Mouse (Mus musculus): ENCODE results near the gene Zfp423. TPM values are rescaled to one million over a fixed set of nuclear protein-coding genes. Genes with fewer than 3 reads are reported as not detected.

Zfp423 gene
- polyA plus RNA-seq, 1 experiment from 2014 or later: 18.1 TPM

- H3K9me3 ChIP-seq (ENCODE audit: low read depth, low read length): no peaks in the 10 kb centered on the region
- H3K9ac ChIP-seq: no peak overlapping the region
- no peak overlapping the region for H3K4me2 ChIP-seq
- no peaks in the 10 kb centered on the region for H3K36me3 ChIP-seq (ENCODE audit: insufficient read depth)
- H3K27me3 ChIP-seq (ENCODE audit: insufficient read depth, low read length): no peaks in the 10 kb centered on the region
- no peak overlapping the region for H3K4me3 ChIP-seq (ENCODE audit: low read depth, low read length)
- 80% methylated on average over 13 of the region's 13 CpGs for WGBS
- DNase-seq (no peak), ATAC-seq (ENCODE audit: insufficient read depth) (no peak)
- no peak for TF ChIP-seq CTCF (IDR thresholded peaks at IDR 0.05; ENCODE audit: low read depth)
- no peaks in the 10 kb centered on the region for H3K4me1 ChIP-seq (ENCODE audit: insufficient read depth)
- H3K27ac ChIP-seq (ENCODE audit: low read depth): no peak overlapping the region
Measured at GRCm38 (mm10) chr8:87671209-87671970, 288.0 kb downstream of the Zfp423 start.

- ATAC-seq (ENCODE audit: insufficient read depth): no peak
- no peak overlapping the region for H3K4me3 ChIP-seq (ENCODE audit: low read depth, low read length)
- no peak overlapping the region for H3K4me2 ChIP-seq
Measured at GRCm38 (mm10) chr8:87670232-87670631, 289.2 kb downstream of the Zfp423 start.

GRCm38 (mm10) chr8:87668736-87669135 is 290.7 kb downstream of the Zfp423 start:
- Histone ChIP-seq H3K9ac (no peak overlapping the region), H3K4me3 (ENCODE audit: low read depth, low read length) (no peak overlapping the region), H3K36me3 (ENCODE audit: insufficient read depth) (peaks cover 4% of the 10 kb centered on the region; the same call in 1 of the 2 replicates), H3K4me1 (ENCODE audit: insufficient read depth) (no peaks in the 10 kb centered on the region), H3K9me3 (ENCODE audit: low read depth, low read length) (no peaks in the 10 kb centered on the region), H3K27ac (ENCODE audit: low read depth) (no peak overlapping the region), H3K4me2 (no peak overlapping the region), H3K27me3 (ENCODE audit: insufficient read depth, low read length) (no peaks in the 10 kb centered on the region)
- DNase-seq (no peak), ATAC-seq (ENCODE audit: insufficient read depth) (no peak)
- no peak for TF ChIP-seq CTCF (IDR thresholded peaks at IDR 0.05; ENCODE audit: low read depth)
- WGBS: 72% methylated on average over 2 of the region's 2 CpGs

More at GRCm38 (mm10) chr8:87670232-87670631, 289.2 kb downstream of the Zfp423 start:
- no peak for DNase-seq
- Histone ChIP-seq H3K27me3 (ENCODE audit: insufficient read depth, low read length) (no peaks in the 10 kb centered on the region), H3K27ac (ENCODE audit: low read depth) (no peak overlapping the region), H3K36me3 (ENCODE audit: insufficient read depth) (peaks cover 4% of the 10 kb centered on the region; the same call in 1 of the 2 replicates), H3K9me3 (ENCODE audit: low read depth, low read length) (no peaks in the 10 kb centered on the region), H3K4me1 (ENCODE audit: insufficient read depth) (no peaks in the 10 kb centered on the region), H3K9ac (no peak overlapping the region)
- WGBS: 95% methylated on average over 3 of the region's 3 CpGs
- TF ChIP-seq CTCF (IDR thresholded peaks at IDR 0.05; ENCODE audit: low read depth): no peak

DNA sequence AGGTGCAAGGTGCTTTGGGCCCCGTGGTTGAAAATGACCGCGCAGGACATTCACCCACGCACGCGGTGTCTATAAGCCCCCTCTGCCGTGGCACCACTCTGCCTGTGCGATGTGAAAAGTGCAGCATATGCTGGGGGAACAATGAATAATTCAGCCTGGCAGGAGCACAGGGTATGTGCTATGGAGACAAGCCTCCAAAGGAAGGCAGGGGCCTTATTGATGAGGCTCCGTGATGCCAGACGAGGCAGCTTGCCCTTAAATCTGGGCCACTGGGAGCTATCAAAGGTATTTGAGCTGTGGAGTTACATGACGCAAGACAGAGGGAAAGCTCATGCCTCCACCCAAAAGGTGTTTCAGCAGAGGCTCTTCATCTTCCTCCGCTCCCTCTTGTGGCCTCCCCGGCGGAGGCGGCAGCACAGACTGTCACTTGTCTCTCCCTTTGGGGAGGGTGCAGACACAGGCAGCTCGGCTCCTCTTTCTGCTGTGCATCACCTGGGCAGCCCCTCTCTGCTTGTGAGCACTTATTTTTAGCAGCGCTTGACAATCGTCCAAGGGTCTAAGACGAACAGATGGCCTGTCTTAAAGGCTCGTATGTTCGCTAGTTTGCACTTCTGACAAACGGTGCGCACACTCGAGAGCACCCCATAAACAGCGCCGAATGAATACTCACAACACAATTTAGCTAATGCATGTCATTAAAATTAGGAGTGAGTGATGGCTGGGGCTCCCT is 291.3 kb downstream of the Zfp423 start:
- peaks cover 4% of the 10 kb centered on the region; the same call in 1 of the 2 replicates for H3K36me3 ChIP-seq (ENCODE audit: insufficient read depth)
- no peak overlapping the region for H3K27ac ChIP-seq (ENCODE audit: low read depth)
- no peak overlapping the region for H3K4me2 ChIP-seq
- no peak overlapping the region for H3K9ac ChIP-seq
- H3K9me3 ChIP-seq (ENCODE audit: low read depth, low read length): no peaks in the 10 kb centered on the region
- no peak for TF ChIP-seq CTCF (IDR thresholded peaks at IDR 0.05; ENCODE audit: low read depth)
- peaks cover 2% of the 10 kb centered on the region; the same call in 1 of the 2 replicates for H3K27me3 ChIP-seq (ENCODE audit: insufficient read depth, low read length)
- ATAC-seq (ENCODE audit: insufficient read depth) (no peak), DNase-seq (no peak)
- WGBS: 74% methylated on average over 26 of the region's 26 CpGs
- H3K4me3 ChIP-seq (ENCODE audit: low read depth, low read length): no peak overlapping the region
- peaks cover 2% of the 10 kb centered on the region; the same call in 1 of the 2 replicates for H3K4me1 ChIP-seq (ENCODE audit: insufficient read depth)

DNA sequence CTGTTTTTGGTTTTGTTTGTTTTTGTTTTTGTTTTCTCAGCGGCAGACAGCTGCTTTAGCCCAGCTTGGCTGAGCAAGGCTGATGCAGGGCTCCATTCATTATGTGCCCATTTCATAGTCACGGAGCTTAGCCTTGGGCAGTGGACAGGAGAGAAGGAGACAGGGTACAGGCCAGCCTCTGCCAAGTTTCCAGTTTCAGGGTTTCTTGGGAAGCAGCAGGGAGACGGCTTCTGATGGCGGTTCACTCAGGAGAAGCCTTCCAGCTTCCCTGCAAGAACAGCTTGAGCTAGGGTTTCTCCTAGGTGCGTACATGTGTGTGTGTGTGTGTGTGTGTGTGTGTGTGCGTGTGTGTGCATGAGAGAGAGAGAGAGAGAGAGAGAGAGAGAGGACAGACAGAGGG is 292.1 kb downstream of the Zfp423 start:
- no peak overlapping the region for H3K4me2 ChIP-seq
- no peak for TF ChIP-seq CTCF (IDR thresholded peaks at IDR 0.05; ENCODE audit: low read depth)
- H3K9ac ChIP-seq: no peak overlapping the region
- ATAC-seq (ENCODE audit: insufficient read depth) (no peak), DNase-seq (no peak)
- H3K4me1 ChIP-seq (ENCODE audit: insufficient read depth): peaks cover 10% of the 10 kb centered on the region
- H3K36me3 ChIP-seq (ENCODE audit: insufficient read depth): peaks cover 4% of the 10 kb centered on the region; the same call in 1 of the 2 replicates
- 89% methylated on average over 6 of the region's 6 CpGs for WGBS
- peaks cover 10% of the 10 kb centered on the region; the same call in 1 of the 2 replicates for H3K27me3 ChIP-seq (ENCODE audit: insufficient read depth, low read length)
- H3K9me3 ChIP-seq (ENCODE audit: low read depth, low read length): no peaks in the 10 kb centered on the region
- H3K27ac ChIP-seq (ENCODE audit: low read depth): no peak overlapping the region
- no peak overlapping the region for H3K4me3 ChIP-seq (ENCODE audit: low read depth, low read length)

GRCm38 (mm10) chr8:87665337-87665736 is 294.1 kb downstream of the Zfp423 start:
- Histone ChIP-seq H3K27ac (ENCODE audit: low read depth) (no peak overlapping the region), H3K4me1 (ENCODE audit: insufficient read depth) (peaks cover 19% of the 10 kb centered on the region), H3K9me3 (ENCODE audit: low read depth, low read length) (no peaks in the 10 kb centered on the region), H3K27me3 (ENCODE audit: insufficient read depth, low read length) (peaks cover 26% of the 10 kb centered on the region), H3K36me3 (ENCODE audit: insufficient read depth) (peaks cover 4% of the 10 kb centered on the region; the same call in 1 of the 2 replicates), H3K4me2 (no peak overlapping the region), H3K4me3 (ENCODE audit: low read depth, low read length) (no peak overlapping the region), H3K9ac (no peak overlapping the region)
- ATAC-seq (ENCODE audit: insufficient read depth) (no peak), DNase-seq (no peak)
- TF ChIP-seq CTCF (IDR thresholded peaks at IDR 0.05; ENCODE audit: low read depth): no peak
- 94% methylated on average over 8 of the region's 8 CpGs for WGBS

DNA sequence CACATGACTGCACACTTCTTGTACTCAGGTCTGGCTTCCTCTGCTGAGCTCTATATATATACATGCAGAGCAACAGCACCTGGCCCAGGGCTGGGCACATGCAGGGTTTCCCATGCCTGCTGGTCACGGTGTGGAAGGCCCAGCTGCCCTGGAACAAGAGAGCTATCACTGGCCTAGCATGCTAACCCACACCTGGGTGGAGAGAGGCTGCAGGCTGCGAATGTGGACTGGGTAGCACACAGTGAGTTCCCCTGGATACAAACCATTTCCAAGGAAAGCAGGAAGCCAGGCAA is 295.2 kb downstream of the Zfp423 start:
- ATAC-seq (ENCODE audit: insufficient read depth): no peak
- 94% methylated on average over 2 of the region's 2 CpGs for WGBS
- H3K4me3 ChIP-seq (ENCODE audit: low read depth, low read length): no peak overlapping the region
- H3K36me3 ChIP-seq (ENCODE audit: insufficient read depth): peaks cover 4% of the 10 kb centered on the region; the same call in 1 of the 2 replicates
- peaks cover 25% of the 10 kb centered on the region for H3K4me1 ChIP-seq (ENCODE audit: insufficient read depth)
- DNase-seq: no peak
- TF ChIP-seq CTCF (IDR thresholded peaks at IDR 0.05; ENCODE audit: low read depth): no peak
- no peaks in the 10 kb centered on the region for H3K9me3 ChIP-seq (ENCODE audit: low read depth, low read length)
- no peak overlapping the region for H3K4me2 ChIP-seq
- no peak overlapping the region for H3K27ac ChIP-seq (ENCODE audit: low read depth)
- H3K27me3 ChIP-seq (ENCODE audit: insufficient read depth, low read length): peaks cover 36% of the 10 kb centered on the region
- no peak overlapping the region for H3K9ac ChIP-seq

All from lung, embryonic 14.5 days (tissue).